Mouse (Mus musculus) layer of hippocampus, adult 2 months (tissue): Measurements from ENCODE around the gene Tmtc3. TPM values are rescaled to one million over a fixed set of nuclear protein-coding genes. Genes with fewer than 3 reads are reported as not detected.

Experiments
- DNase-seq, 2 experiments: peaks; one replicate each; pipeline ENCODE4 v3.0.0; 2022; ENCODE audit warnings: low spot score in 2 of 2
- H3K27ac ChIP-seq: fragments of 200-600 bp; 2 replicates; pipeline ENCODE4 v1.8.1; 2022
- H3K4me3 ChIP-seq: fragments of 200-600 bp; 2 replicates; pipeline ENCODE4 v1.8.1; 2022; ENCODE audit warnings: mild to moderate bottlenecking
- CTCF ChIP-seq: fragments of 200-600 bp; conservative IDR thresholded peaks from 2 replicates; pipeline ENCODE4 v1.8.1; 2022; ENCODE audit warnings: antibody characterized with exemption, mild to moderate bottlenecking, moderate library complexity
- long read RNA-seq, 2 experiments: library from polyadenylated mRNA; stranded (forward); transcript quantifications; one replicate each; pipeline ENCODE4 v2.0.0; 2021; ENCODE audit warnings: borderline mapping rate in 2 of 2
- total RNA-seq, 2 experiments: library from RNA; stranded (reverse); gene quantifications; 2 replicates each; pipeline ENCODE4 v1.2.3; 2021

Gene Tmtc3
- 10 to 100 TPM in 1 of 2 experiments, 1 to 10 TPM in 1; 9.8 to 12.0 TPM for total RNA-seq
- long read RNA-seq, experiment 1, full-length matches to known transcripts = 1 of 4 reads
- long read RNA-seq, experiment 1, partial matches to known transcripts = 0 of 4 reads
- long read RNA-seq, experiment 1, other reads (novel, unspliced or antisense) = 3 of 4 reads
- long read RNA-seq, experiment 2, full-length matches to known transcripts = 2 of 3 reads
- long read RNA-seq, experiment 2, partial matches to known transcripts = 0 of 3 reads
- long read RNA-seq, experiment 2, other reads (novel, unspliced or antisense) = 1 of 3 reads

- H3K4me3 ChIP-seq = peak within 1 kb of the TSS; percentile 91
- no peak for TF ChIP-seq CTCF
- peak; percentile 95 to 98 for DNase-seq
- peak within 1 kb of the TSS; percentile 84 for H3K27ac ChIP-seq
Observed at GRCm38 (mm10) chr10:100487097-100487978, at the start of gene Tmtc3, which contains the start of gene Cep290. Gene Tmtc3 (minus strand): TSS chr10:100487350. Gene Cep290 (plus strand): TSS chr10:100487558.

- H3K27ac ChIP-seq = no peak overlapping the region
- no peak overlapping the region for H3K4me3 ChIP-seq
- TF ChIP-seq CTCF = no peak
- no peak for DNase-seq
Observed at GRCm38 (mm10) chr10:100524499-100525390, 37.6 kb upstream of the Tmtc3 start.

DNA sequence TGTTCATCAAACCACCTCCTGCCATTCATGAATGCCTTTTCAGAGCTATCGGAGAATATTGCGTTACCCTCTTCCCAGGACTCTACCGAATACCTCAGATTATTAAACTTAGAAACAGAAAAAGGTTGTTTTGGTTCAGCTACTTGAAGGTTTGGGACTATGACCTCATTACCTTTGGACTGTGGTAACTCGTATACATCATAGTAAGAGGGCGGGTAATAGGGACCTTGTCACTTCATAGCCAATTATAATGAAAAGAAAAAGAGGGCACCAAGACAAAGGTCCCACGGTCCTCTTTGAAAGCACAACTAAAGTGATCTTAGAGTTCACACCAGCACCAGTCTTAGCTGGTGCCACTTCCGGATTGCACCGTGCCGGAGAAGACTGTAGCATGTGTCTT is 35.2 kb upstream of the Tmtc3 start:
- no peak for TF ChIP-seq CTCF
- DNase-seq = no peak
- Histone ChIP-seq H3K4me3 (no peak overlapping the region), H3K27ac (no peak overlapping the region)

GRCm38 (mm10) chr10:100521617-100522016 is 34.5 kb upstream of the Tmtc3 start:
- TF ChIP-seq CTCF = no peak

DNA sequence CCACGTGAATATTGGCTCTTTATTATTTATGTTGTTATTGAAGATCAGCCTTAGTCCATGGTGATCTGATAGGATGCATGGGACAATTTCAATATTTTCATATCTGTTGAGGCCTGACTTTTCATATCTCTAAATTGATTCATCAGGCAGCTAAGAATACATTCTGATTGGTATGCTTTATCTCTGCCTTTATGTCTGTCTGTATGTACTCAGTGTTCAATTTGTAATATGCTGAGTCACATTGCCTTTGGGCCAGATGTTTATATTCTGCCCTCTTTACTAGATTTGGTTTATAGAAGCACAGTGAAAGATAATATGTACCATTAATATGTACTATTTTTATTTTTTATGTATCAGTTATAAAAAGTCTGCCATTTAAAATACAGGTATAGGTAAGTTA is 21.0 kb upstream of the Tmtc3 start:
- no peak for DNase-seq
- TF ChIP-seq CTCF = no peak
- Histone ChIP-seq H3K27ac (no peak overlapping the region), H3K4me3 (no peak overlapping the region)

More at GRCm38 (mm10) chr10:100521617-100522016, 34.5 kb upstream of the Tmtc3 start:
- no peak for DNase-seq
- H3K4me3 ChIP-seq = no peak overlapping the region
- H3K27ac ChIP-seq = no peak overlapping the region

GRCm38 (mm10) chr10:100498309-100498708 is 11.2 kb upstream of the Tmtc3 start:
- DNase-seq = no peak
- Histone ChIP-seq H3K4me3 (no peak overlapping the region), H3K27ac (no peak overlapping the region)
- TF ChIP-seq CTCF = no peak

DNA sequence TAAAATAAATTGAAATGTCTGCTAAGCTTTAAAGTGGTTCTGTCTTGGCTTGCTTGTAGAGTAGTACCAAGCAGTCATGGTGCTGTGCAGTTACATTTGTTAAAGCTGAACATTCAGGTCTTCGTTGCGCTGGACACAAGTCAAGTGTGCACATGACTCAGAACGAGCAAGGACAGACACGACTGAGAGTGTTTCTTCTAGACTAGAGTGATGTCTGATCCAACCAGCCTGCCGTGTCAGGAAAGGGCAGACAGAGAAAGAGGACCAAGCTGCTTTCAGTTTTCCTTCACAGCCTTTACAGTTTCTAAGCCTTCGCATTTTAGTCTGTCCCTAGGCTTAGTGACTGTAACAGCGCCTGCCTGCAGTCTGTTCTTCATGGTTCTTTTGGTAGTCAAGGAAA is 4.8 kb upstream of the Tmtc3 start:
- Histone ChIP-seq H3K27ac (no peak overlapping the region), H3K4me3 (no peak overlapping the region)
- no peak for DNase-seq
- no peak for TF ChIP-seq CTCF

- H3K27ac ChIP-seq = peak overlapping the region; percentile 84
- DNase-seq = peak in 1 of 2 experiments; percentile 2
- peak overlapping the region; percentile 91 for H3K4me3 ChIP-seq
- no peak for TF ChIP-seq CTCF
Observed at GRCm38 (mm10) chr10:100486701-100487096, 451 bp downstream of the Tmtc3 start.

GRCm38 (mm10) chr10:100479538-100479937 is 7.6 kb downstream of the Tmtc3 start:
- no peak overlapping the region for H3K4me3 ChIP-seq
- H3K27ac ChIP-seq = no peak overlapping the region
- no peak for TF ChIP-seq CTCF
- DNase-seq = no peak

DNA sequence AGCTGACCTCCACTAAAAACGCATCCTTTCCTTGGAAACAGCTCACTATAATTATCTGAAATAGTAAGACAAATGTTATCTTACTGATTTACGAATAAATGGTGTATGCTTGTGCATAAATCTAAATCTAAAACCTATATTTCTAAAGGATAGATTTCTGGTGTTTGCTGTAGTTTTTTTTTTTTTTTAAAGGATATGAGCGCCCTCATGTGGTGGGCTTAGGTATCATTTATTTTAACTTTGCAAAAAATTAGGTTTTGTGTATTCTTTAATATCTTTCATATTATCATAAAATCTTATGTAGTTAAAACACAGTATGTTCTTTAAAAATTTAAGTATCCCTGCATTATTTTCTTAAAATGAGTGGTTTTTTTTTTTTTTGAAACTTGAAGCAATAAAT is 12.1 kb downstream of the Tmtc3 start:
- Histone ChIP-seq H3K4me3 (no peak overlapping the region), H3K27ac (no peak overlapping the region)
- peak; percentile 81 for TF ChIP-seq CTCF
- DNase-seq = no peak

DNA sequence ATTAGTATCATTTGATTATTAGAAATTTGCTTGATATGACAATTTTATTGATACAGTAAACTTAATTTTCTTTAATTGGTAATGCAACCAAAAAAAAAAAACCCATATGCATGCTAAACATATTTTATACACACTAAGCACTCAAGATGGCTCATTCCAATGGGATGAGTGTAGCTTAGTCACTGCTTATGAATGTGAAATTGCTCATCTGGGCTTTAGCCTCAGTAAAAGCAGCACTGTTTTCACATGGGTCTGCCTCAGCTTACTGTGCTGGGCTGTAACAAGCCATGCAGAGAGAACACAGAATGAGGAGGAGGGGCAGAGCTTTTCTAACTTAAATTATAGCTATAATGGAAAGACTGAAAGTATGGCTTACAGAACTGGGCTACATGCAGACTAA is 26.6 kb downstream of the Tmtc3 start:
- no peak overlapping the region for H3K27ac ChIP-seq
- no peak overlapping the region for H3K4me3 ChIP-seq
- DNase-seq = no peak
- no peak for TF ChIP-seq CTCF

GRCm38 (mm10) chr10:100449394-100449793 is 37.8 kb downstream of the Tmtc3 start:
- DNase-seq = no peak

GRCm38 (mm10) chr10:100427592-100427991 is 59.6 kb downstream of the Tmtc3 start:
- DNase-seq = no peak
- Histone ChIP-seq H3K27ac (no peak overlapping the region), H3K4me3 (no peak overlapping the region)
- no peak for TF ChIP-seq CTCF

More at GRCm38 (mm10) chr10:100449394-100449793, 37.8 kb downstream of the Tmtc3 start:
- H3K27ac ChIP-seq = no peak overlapping the region
- TF ChIP-seq CTCF = peak; percentile 72
- no peak overlapping the region for H3K4me3 ChIP-seq
